Mouse (Mus musculus): ENCODE results near the gene Golph3.
A peak's percentile ranks its signal among the peaks of the same experiment; 100 is the strongest.

Gene Golph3

GRCm38 (mm10) chr15:12362001-12362700 is 40.9 kb downstream of the Golph3 start:
- TF ChIP-seq GATA4 (IDR thresholded peaks at IDR 0.05; ENCODE audit: insufficient replicate concordance, low read length): no peak

GRCm38 (mm10) chr15:12362701-12363040 is 41.4 kb downstream of the Golph3 start:
- no peak for TF ChIP-seq GATA4 (IDR thresholded peaks at IDR 0.05; ENCODE audit: insufficient replicate concordance, low read length)

- no peak for TF ChIP-seq GATA4 (IDR thresholded peaks at IDR 0.05; ENCODE audit: insufficient replicate concordance, low read length)
These were observed 42.8 kb downstream of the Golph3 start for GRCm38 (mm10) chr15:12364096-12364495.

GRCm38 (mm10) chr15:12365416-12366071 is 44.3 kb downstream of the Golph3 start:
- TF ChIP-seq GATA4 (IDR thresholded peaks at IDR 0.05; ENCODE audit: insufficient replicate concordance, low read length): peak; percentile 96; the same call in 1 of the 2 replicates

- no peak for TF ChIP-seq GATA4 (IDR thresholded peaks at IDR 0.05; ENCODE audit: insufficient replicate concordance, low read length)
These were observed 44.8 kb downstream of the Golph3 start for GRCm38 (mm10) chr15:12366072-12366469.

- TF ChIP-seq GATA4 (IDR thresholded peaks at IDR 0.05; ENCODE audit: insufficient replicate concordance, low read length): peak; percentile 97; the same call in 1 of the 2 replicates
These were observed 46.2 kb downstream of the Golph3 start for GRCm38 (mm10) chr15:12367306-12368080.

- no peak for TF ChIP-seq GATA4 (IDR thresholded peaks at IDR 0.05; ENCODE audit: insufficient replicate concordance, low read length)
These were observed 47.1 kb downstream of the Golph3 start for GRCm38 (mm10) chr15:12368357-12368756.

GRCm38 (mm10) chr15:12368850-12369249 is 47.6 kb downstream of the Golph3 start:
- no peak for TF ChIP-seq GATA4 (IDR thresholded peaks at IDR 0.05; ENCODE audit: insufficient replicate concordance, low read length)

- TF ChIP-seq GATA4 (IDR thresholded peaks at IDR 0.05; ENCODE audit: insufficient replicate concordance, low read length): no peak
These were observed 48.8 kb downstream of the Golph3 start for GRCm38 (mm10) chr15:12370096-12370495.

GRCm38 (mm10) chr15:12371183-12371582 is 49.9 kb downstream of the Golph3 start:
- no peak for TF ChIP-seq GATA4 (IDR thresholded peaks at IDR 0.05; ENCODE audit: insufficient replicate concordance, low read length)

- no peak for TF ChIP-seq GATA4 (IDR thresholded peaks at IDR 0.05; ENCODE audit: insufficient replicate concordance, low read length)
These were observed 52.2 kb downstream of the Golph3 start for GRCm38 (mm10) chr15:12373496-12373895.

GRCm38 (mm10) chr15:12373918-12374317 is 52.7 kb downstream of the Golph3 start:
- no peak for TF ChIP-seq GATA4 (IDR thresholded peaks at IDR 0.05; ENCODE audit: insufficient replicate concordance, low read length)

- TF ChIP-seq GATA4 (IDR thresholded peaks at IDR 0.05; ENCODE audit: insufficient replicate concordance, low read length): no peak
These were observed 53.7 kb downstream of the Golph3 start for GRCm38 (mm10) chr15:12374916-12375315.

- TF ChIP-seq GATA4 (IDR thresholded peaks at IDR 0.05; ENCODE audit: insufficient replicate concordance, low read length): no peak
These were observed 54.5 kb downstream of the Golph3 start for GRCm38 (mm10) chr15:12375641-12376311.

- TF ChIP-seq GATA4 (IDR thresholded peaks at IDR 0.05; ENCODE audit: insufficient replicate concordance, low read length): no peak
These were observed 55.3 kb downstream of the Golph3 start for GRCm38 (mm10) chr15:12376491-12377069.
